Mouse (Mus musculus) thymus, adult 18-20 months (tissue): Measurements from ENCODE around the gene Slc25a51.
"Not testable (repeated sequence)": the region's sequence is repeated elsewhere in the genome, so short reads cannot be mapped to it uniquely, and the experiment has no call there.

Source experiments
- DNase-seq, 2 experiments: peaks; one replicate each; pipeline ENCODE4 v3.0.0; 2022; ENCODE audit warnings: mixed read lengths in 2 of 2

Gene Slc25a51

GRCm38 (mm10) chr4:45422640-45423039 lies 14.1 kb upstream of the Slc25a51 start:
- DNase-seq: no peak

GRCm38 (mm10) chr4:45421519-45422260 lies 13.1 kb upstream of the Slc25a51 start:
- no peak for DNase-seq

- DNase-seq: no peak
These were observed 12.2 kb upstream of the Slc25a51 start for GRCm38 (mm10) chr4:45420733-45421132.

- DNase-seq: no peak
These were observed 10.5 kb upstream of the Slc25a51 start for GRCm38 (mm10) chr4:45419051-45419450.

- peak; percentile 19 to 52 for DNase-seq
These were observed 9.8 kb upstream of the Slc25a51 start for GRCm38 (mm10) chr4:45418229-45418950.

GRCm38 (mm10) chr4:45416314-45416713 lies 7.7 kb upstream of the Slc25a51 start:
- DNase-seq: no peak

- no peak for DNase-seq
These were observed 5.2 kb upstream of the Slc25a51 start for GRCm38 (mm10) chr4:45413674-45414338.

- DNase-seq: no peak
These were observed 4.0 kb upstream of the Slc25a51 start for GRCm38 (mm10) chr4:45412433-45413192.

GRCm38 (mm10) chr4:45411181-45411790 lies 2.7 kb upstream of the Slc25a51 start:
- no peak for DNase-seq

- peak; percentile 74 to 84 for DNase-seq
These were observed 704 bp upstream of the Slc25a51 start for GRCm38 (mm10) chr4:45409270-45409669.

- DNase-seq: no peak
These were observed 747 bp downstream of the Slc25a51 start for GRCm38 (mm10) chr4:45407703-45408334.

GRCm38 (mm10) chr4:45407001-45407702 lies 1.4 kb downstream of the Slc25a51 start:
- no peak for DNase-seq

GRCm38 (mm10) chr4:45406397-45406796 lies 2.2 kb downstream of the Slc25a51 start:
- DNase-seq: no peak

GRCm38 (mm10) chr4:45405315-45405714 lies 3.3 kb downstream of the Slc25a51 start:
- DNase-seq: no peak

- no peak for DNase-seq
These were observed 4.5 kb downstream of the Slc25a51 start for GRCm38 (mm10) chr4:45404086-45404485.

GRCm38 (mm10) chr4:45403499-45403878 lies 5.1 kb downstream of the Slc25a51 start:
- DNase-seq: no peak

- no peak for DNase-seq
These were observed 5.6 kb downstream of the Slc25a51 start for GRCm38 (mm10) chr4:45402878-45403498.

- DNase-seq: no peak
These were observed 6.3 kb downstream of the Slc25a51 start for GRCm38 (mm10) chr4:45402281-45402680.

- no peak for DNase-seq
These were observed 8.9 kb downstream of the Slc25a51 start for GRCm38 (mm10) chr4:45399421-45400210.

- DNase-seq: not testable (repeated sequence)
These were observed 10.3 kb downstream of the Slc25a51 start for GRCm38 (mm10) chr4:45398315-45398714.
